In genomic region chr4:155829866-155830265, GRCm38 (mm10) we compare ENCODE assay signal across 21 mouse cellular contexts.
"Had no signal": no experiment of that assay in that cellular context is flagged by ENCODE, and none has a peak within 500 bp of the region (broad histone marks: within the 10 kb centered on the region; RNA-seq: fewer than 3 reads in every experiment).

No protein-coding gene starts in this region.

- H3K4me3 ChIP-seq: heart, adult 2 months had no signal

- H3K27ac ChIP-seq: hindbrain, postnatal 0 days; limb, embryonic 13.5 days had no signal

- DNase-seq: gastrocnemius, adult 2 months; gastrocnemius, postnatal 10 days; gastrocnemius, postnatal 25 days; heart, adult 11 months; heart, adult 2 months; heart, postnatal 14 days; heart, postnatal 36 days; kidney, adult 18-20 months; kidney, adult 8-10 months; kidney, postnatal 10 days; kidney, postnatal 4 days; layer of hippocampus, postnatal 36 days; left cerebral cortex, postnatal 4 days had no signal

- H3K9me3 ChIP-seq: heart, embryonic 13.5 days; heart, embryonic 15.5 days; hindbrain, embryonic 13.5 days; hindbrain, embryonic 15.5 days; limb, embryonic 13.5 days; limb, embryonic 15.5 days had no signal

- ATAC-seq: hindbrain, postnatal 0 days; intestine, postnatal 0 days had no signal

- H3K9ac ChIP-seq: heart, embryonic 15.5 days; hindbrain, embryonic 13.5 days; hindbrain, embryonic 15.5 days; limb, embryonic 13.5 days had no signal

- H3K27me3 ChIP-seq: heart, embryonic 13.5 days; heart, embryonic 15.5 days; hindbrain, embryonic 13.5 days; hindbrain, embryonic 15.5 days; limb, embryonic 13.5 days; limb, embryonic 15.5 days had no signal
